In the genomic region with DNA sequence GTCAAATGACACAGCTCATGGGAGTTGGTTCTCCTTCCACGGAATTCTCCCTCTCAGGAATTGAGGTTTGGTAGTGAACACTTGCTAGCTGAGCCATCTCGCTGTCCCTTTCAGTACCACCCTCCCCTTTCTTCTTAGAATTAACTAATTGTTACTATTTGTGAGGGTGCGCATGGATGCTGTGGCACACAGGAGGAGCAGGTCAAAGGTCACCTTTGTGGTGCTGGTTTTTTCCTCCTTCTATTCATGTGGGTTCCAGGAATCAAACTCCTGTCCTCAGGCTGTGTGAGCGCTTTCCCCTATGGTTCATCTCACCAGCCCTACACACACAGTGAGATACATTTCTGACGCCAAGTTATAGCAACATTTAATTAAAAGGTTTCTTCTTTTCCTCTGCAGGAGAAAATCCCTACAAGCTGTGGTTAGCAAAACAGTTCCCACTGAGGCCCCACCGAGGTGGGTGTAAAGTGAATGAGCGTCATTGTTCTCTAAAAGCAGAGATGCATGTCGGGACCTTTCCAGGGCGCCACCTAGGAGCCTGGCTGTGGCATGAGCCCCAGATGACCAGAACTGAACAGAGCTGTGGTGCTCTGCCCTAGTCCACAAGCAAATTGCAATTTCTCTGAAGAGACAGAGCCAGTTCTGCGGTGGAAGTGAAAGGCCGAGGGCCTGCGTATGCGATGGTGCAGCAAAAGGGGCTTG, we compare ENCODE assay signal across 11 mouse cellular contexts. TPM values are rescaled to one million over a fixed set of nuclear protein-coding genes. Genes with fewer than 3 reads are reported as not detected.
DNase-seq lines count a peak whose midpoint lies in the region; ATAC-seq lines count a peak whose summit lies in the region.
"Had no signal": no experiment of that assay in that cellular context is flagged by ENCODE, and none has a peak within 500 bp of the region (broad histone marks: within the 10 kb centered on the region; RNA-seq: fewer than 3 reads in every experiment).

No protein-coding gene starts in this region.

- no peak overlapping the region for H3K4me3 ChIP-seq in midbrain, embryonic 10.5 days
- H3K4me3 ChIP-seq in midbrain, embryonic 16.5 days (ENCODE audit: low read depth, low read length): no peak overlapping the region
- no peak overlapping the region for H3K4me3 ChIP-seq in embryonic facial prominence, embryonic 12.5 days
- H3K4me3 ChIP-seq in limb, embryonic 11.5 days (ENCODE audit: low read depth, low read length): no peak overlapping the region

- H3K9me3 ChIP-seq in midbrain, embryonic 10.5 days (replicated peaks): no peaks in the 10 kb centered on the region
- no peaks in the 10 kb centered on the region for H3K9me3 ChIP-seq in midbrain, embryonic 16.5 days (replicated peaks; ENCODE audit: control insufficient read depth, low read length, poor library complexity, severe bottlenecking)
- H3K9me3 ChIP-seq in embryonic facial prominence, embryonic 12.5 days: no peaks in the 10 kb centered on the region
- H3K9me3 ChIP-seq in limb, embryonic 11.5 days (ENCODE audit: control insufficient read depth, low read length): no peaks in the 10 kb centered on the region

- DNase-seq in midbrain, embryonic 10.5 days (ENCODE audit: low spot score): peak; percentile 58
- peak; percentile 66 for DNase-seq in limb, embryonic 11.5 days (ENCODE audit: low spot score)
- DNase-seq in frontal cortex, adult 2 months (ENCODE audit: extremely low spot score in 1 of 2, low spot score in 1 of 2): no peak
- DNase-seq: heart, adult 18-20 months; kidney, adult 8-10 months; liver; right cerebral cortex, postnatal 4 days had no signal

- H3K9ac ChIP-seq in midbrain, embryonic 16.5 days (ENCODE audit: low read depth, low read length): no peak overlapping the region
- no peak overlapping the region for H3K9ac ChIP-seq in embryonic facial prominence, embryonic 12.5 days
- H3K9ac ChIP-seq in limb, embryonic 11.5 days (ENCODE audit: low read length): no peak overlapping the region

- no peak for ATAC-seq in midbrain, embryonic 16.5 days
- 0 out of 2 replicates have a peak, but pooled peaks have one; percentile 49 for ATAC-seq in embryonic facial prominence, embryonic 12.5 days (ENCODE audit: insufficient number of reproducible peaks, insufficient read depth, low FRiP score, low TSS enrichment)
- ATAC-seq in limb, embryonic 11.5 days (ENCODE audit: insufficient number of reproducible peaks, low FRiP score, low TSS enrichment, low read depth): no peak
- no peak for ATAC-seq in erythroid progenitor cell, adult 5-6 weeks (replicated peaks; ENCODE audit: low FRiP score, poor library complexity, severe bottlenecking)
- no peak for ATAC-seq in granulocyte monocyte progenitor cell, adult 5-6 weeks (replicated peaks; ENCODE audit: poor library complexity, severe bottlenecking)

- 19% methylated on average over 13 of the region's 13 CpGs for WGBS in midbrain, embryonic 10.5 days
- 20% methylated on average over 13 of the region's 13 CpGs for WGBS in midbrain, embryonic 16.5 days
- WGBS in embryonic facial prominence, embryonic 12.5 days: 20% methylated on average over 13 of the region's 13 CpGs
- WGBS in limb, embryonic 11.5 days: 50% methylated on average over 13 of the region's 13 CpGs

- H3K36me3 ChIP-seq in midbrain, embryonic 10.5 days: no peaks in the 10 kb centered on the region
- no peaks in the 10 kb centered on the region for H3K36me3 ChIP-seq in midbrain, embryonic 16.5 days (ENCODE audit: control insufficient read depth, insufficient read depth, low read length)
- H3K36me3 ChIP-seq in embryonic facial prominence, embryonic 12.5 days: no peaks in the 10 kb centered on the region
- H3K36me3 ChIP-seq in limb, embryonic 11.5 days (ENCODE audit: control insufficient read depth, insufficient read depth, low read length): no peaks in the 10 kb centered on the region

- H3K4me1 ChIP-seq in midbrain, embryonic 10.5 days: peaks cover 21% of the 10 kb centered on the region
- H3K4me1 ChIP-seq in midbrain, embryonic 16.5 days (ENCODE audit: control insufficient read depth, insufficient read depth, low read length): peaks cover 5% of the 10 kb centered on the region; the same call in 1 of the 2 replicates
- peaks cover 29% of the 10 kb centered on the region for H3K4me1 ChIP-seq in embryonic facial prominence, embryonic 12.5 days
- H3K4me1 ChIP-seq in limb, embryonic 11.5 days (ENCODE audit: control insufficient read depth, insufficient read depth, low read length): peaks cover 6% of the 10 kb centered on the region; the same call in 1 of the 2 replicates

- H3K27me3 ChIP-seq in midbrain, embryonic 10.5 days (ENCODE audit: low read depth, poor library complexity, severe bottlenecking): no peaks in the 10 kb centered on the region
- H3K27me3 ChIP-seq in midbrain, embryonic 16.5 days (ENCODE audit: control insufficient read depth, insufficient read depth, low read depth, low read length): no peaks in the 10 kb centered on the region
- H3K27me3 ChIP-seq in embryonic facial prominence, embryonic 12.5 days: no peaks in the 10 kb centered on the region
- no peaks in the 10 kb centered on the region for H3K27me3 ChIP-seq in limb, embryonic 11.5 days (ENCODE audit: control insufficient read depth, insufficient read depth, low read length)

- no peak overlapping the region for H3K4me2 ChIP-seq in midbrain, embryonic 16.5 days (ENCODE audit: low read length)
- H3K4me2 ChIP-seq in embryonic facial prominence, embryonic 12.5 days (replicated peaks): no peak overlapping the region
- H3K4me2 ChIP-seq in limb, embryonic 11.5 days (ENCODE audit: low read depth, severe bottlenecking): no peak overlapping the region

- H3K27ac ChIP-seq in midbrain, embryonic 10.5 days (replicated peaks): peak overlapping the region; percentile 70
- no peak overlapping the region for H3K27ac ChIP-seq in midbrain, embryonic 16.5 days (ENCODE audit: low read length)
- peak overlapping the region; percentile 71 for H3K27ac ChIP-seq in embryonic facial prominence, embryonic 12.5 days
- peak overlapping the region; percentile 48 for H3K27ac ChIP-seq in limb, embryonic 11.5 days (replicated peaks; ENCODE audit: low read depth, low read length)

RNA-seq across cellular contexts. Expression of gene Sec14l1, which starts 8.2 kb away (rescaled TPM):
- polyA plus RNA-seq in midbrain, embryonic 10.5 days (2016; fragmentation: Nextera tagmentation; extraction: Ambion mirVana): 49.9 and 58.0 TPM in 2 replicates
- polyA plus RNA-seq in midbrain, embryonic 16.5 days (2015; fragmentation: Nextera tagmentation; extraction: Ambion mirVana): 60.7 and 63.4 TPM in 2 replicates
- 55.6 and 61.0 TPM in 2 replicates for polyA plus RNA-seq in embryonic facial prominence, embryonic 12.5 days (2016; fragmentation: Nextera tagmentation; extraction: Ambion mirVana)
- polyA plus RNA-seq in limb, embryonic 11.5 days (2014; fragmentation: Nextera tagmentation; extraction: Ambion mirVana): 28.1 and 29.7 TPM in 2 replicates
- 27.4 and 32.3 TPM in 2 replicates for total RNA-seq in erythroid progenitor cell, adult 5-6 weeks (2015; ENCODE audit: low replicate concordance)
- total RNA-seq in erythroid progenitor cell, adult 5-6 weeks (2017; ENCODE audit: low replicate concordance): 41.3 and 44.3 TPM in 2 replicates
- total RNA-seq in granulocyte monocyte progenitor cell, adult 5-6 weeks (2014; fragmentation: Nextera tagmentation): 10.8 and 13.3 TPM in 2 replicates
- 9.8 and 12.8 TPM in 2 replicates for total RNA-seq in granulocyte monocyte progenitor cell, adult 5-6 weeks (2017)
- 214 and 229 TPM in 2 replicates for polyA plus RNA-seq in frontal cortex, adult 2 months (2012; rRNA removed)

Comparison
In these comparisons a context has a peak if more than half of its experiments do, and no peak if none do; other contexts are left out.
1. DNase-seq: peak in midbrain, embryonic 10.5 days (single experiment) and limb, embryonic 11.5 days (single experiment); none in frontal cortex, adult 2 months (0 of 2).